Mouse (Mus musculus): ENCODE measurements around the gene Ecm2. TPM values are rescaled to one million over a fixed set of nuclear protein-coding genes. Genes with fewer than 3 reads are reported as not detected.

The Ecm2 gene
- total RNA-seq (2021): 10 to 100 TPM; 13.2 to 15.1 TPM
- long read RNA-seq, experiment 1, partial matches to known transcripts: 1 of 3 reads
- long read RNA-seq, experiment 1, other reads (novel, unspliced or antisense): 0 of 3 reads
- long read RNA-seq, experiment 2, partial matches to known transcripts: 1 of 1 reads
- long read RNA-seq, experiment 2, other reads (novel, unspliced or antisense): 0 of 1 reads

DNA sequence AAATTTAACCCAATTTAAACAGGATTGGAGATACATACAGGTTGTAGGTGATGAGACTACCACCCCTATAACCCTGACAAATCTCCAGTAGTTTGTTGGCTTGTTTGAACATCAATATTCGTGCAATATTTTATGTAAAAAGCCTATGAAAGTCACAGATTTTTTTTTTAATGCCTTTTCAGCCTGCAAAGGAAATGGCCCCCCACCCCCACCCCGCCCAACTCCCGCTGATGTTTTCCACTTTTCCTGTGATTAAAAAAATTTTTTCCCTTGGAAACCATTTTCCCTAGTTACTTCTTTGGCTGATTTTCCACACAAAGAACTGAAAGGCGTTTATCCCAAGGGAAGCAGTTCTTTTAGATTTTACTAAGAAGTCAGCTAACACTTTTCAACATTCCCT, at the start of gene Ecm2:
Ecm2 (plus strand) TSS at position 301 of the 400 bp plus-strand sequence.
- DNase-seq: peak in 1 of 2 experiments; percentile 27

DNA sequence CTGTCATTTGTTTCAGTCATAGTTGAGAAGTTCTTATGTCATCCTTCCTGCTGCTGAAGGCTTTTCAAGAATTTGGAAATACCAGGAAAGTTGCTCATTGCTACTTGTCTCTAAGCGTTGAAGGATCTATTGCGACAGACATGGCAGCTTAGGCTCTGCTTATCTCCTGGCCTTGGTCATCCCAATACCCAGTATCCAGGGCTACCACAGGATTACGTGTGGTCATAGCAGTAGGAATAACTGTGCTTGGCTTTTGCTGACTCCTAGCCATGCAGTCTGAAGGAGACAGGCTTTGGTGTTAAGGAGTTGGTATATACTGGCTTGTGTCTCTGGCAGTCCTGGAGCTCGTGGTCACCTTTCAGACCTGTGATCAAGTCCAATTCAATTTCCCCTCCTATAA, 44.3 kb upstream of the Ecm2 start:
- peak; percentile 53 to 74 for DNase-seq

DNA sequence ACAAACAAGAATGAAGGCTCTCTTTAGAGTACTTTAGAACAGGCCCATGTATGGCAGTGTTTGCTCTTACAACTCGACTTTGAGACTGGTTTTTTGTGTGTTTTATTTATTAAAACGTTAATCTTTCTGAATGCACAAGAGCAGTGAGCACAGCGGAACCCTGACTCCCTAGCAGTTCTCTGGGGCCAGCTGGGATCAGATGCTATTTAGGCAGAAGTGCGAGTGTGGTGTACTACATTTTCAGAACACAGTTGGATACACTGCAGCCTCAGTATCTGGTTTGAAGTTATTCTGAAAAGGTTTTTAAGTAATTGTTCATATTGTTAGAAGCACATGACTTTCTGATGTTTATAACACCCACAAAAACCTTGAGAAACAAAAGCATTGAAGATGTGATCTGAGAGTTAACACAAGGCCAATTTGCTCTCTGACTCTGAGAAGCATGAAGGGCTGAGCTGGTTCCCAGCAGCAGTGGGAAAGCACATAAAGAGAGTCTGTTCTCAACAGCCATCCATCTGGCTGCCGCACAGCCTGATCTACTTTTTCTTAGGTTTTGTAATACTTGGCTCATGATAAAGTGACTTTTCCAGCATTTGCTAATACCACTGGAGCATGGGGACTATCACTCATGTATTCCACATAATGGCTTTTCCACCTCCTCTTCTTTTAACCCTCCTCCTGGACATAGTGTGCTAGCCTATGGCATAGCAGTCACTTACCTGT, 43.8 kb upstream of the Ecm2 start:
- DNase-seq: peak in 1 of 2 experiments; percentile 72

DNA sequence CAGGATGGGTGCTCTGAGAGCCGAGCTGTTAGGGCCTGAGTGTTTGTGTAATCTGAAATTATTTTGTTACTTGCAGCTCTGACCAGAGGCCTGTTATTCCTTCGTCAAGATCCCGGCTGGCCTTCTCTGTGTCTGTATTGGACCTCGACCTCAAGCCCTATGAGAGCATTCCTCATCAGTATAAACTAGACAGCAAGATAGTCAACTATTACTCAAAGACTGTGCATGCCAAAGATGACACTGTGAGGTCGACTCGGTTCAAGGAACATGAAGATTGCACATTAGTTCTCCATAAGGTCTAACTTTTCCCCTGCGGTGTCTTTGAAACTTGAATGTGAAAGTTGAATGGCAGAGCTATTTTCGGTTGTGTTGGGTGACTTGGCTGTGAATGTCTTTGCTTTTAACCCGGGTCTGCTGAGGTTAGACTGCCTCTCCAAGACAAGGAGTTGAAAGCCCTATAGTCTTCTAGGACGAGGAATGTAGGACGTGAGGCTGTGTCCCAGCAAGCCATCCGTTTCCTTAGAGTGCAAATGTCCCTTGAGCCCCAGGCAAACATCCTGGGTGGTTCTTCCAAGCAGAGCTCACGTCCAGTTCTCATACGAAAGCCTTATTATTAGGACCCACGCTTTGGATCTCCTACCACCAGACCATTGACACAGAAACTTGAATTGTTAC, 43.0 kb upstream of the Ecm2 start:
- DNase-seq: peak; percentile 57 to 67

DNA sequence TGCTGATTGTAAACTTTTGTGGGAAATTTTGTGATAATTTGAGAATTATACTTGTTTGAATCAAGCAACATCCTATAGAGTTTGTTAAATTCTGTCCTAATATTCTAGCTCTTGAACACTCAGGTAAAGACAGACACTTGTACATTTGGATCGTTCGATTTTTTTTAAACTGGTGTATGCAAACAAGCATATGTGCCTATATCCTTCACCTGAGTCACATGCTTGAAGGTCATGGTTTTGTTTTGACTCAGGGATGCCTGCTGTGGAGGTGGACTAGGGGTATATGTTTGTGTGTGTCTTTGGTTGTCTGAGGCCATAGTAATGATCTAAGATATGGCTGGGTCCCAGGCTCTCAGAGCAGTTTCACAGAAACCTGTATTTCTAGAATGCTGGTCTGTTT, 41.7 kb upstream of the Ecm2 start:
- no peak for DNase-seq

DNA sequence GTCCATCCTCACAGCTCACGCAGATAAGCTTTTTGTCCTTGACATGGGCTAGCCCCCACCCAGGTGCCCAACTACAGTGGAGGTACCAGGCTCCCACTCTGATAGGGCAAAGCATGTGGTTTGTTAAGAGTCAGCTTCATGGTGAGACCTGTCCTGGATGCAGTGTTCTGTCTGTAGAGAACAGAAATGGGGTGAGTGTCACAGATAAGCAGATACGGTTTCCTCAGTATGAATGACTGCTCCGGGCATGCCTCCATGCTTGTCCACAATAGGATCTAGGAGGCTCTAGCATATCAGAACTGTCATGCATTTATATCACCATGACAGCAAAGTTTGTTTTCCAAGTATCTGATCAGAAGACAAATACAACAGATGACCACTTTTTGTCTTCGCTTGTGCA, 38.7 kb upstream of the Ecm2 start:
- DNase-seq: no peak

DNA sequence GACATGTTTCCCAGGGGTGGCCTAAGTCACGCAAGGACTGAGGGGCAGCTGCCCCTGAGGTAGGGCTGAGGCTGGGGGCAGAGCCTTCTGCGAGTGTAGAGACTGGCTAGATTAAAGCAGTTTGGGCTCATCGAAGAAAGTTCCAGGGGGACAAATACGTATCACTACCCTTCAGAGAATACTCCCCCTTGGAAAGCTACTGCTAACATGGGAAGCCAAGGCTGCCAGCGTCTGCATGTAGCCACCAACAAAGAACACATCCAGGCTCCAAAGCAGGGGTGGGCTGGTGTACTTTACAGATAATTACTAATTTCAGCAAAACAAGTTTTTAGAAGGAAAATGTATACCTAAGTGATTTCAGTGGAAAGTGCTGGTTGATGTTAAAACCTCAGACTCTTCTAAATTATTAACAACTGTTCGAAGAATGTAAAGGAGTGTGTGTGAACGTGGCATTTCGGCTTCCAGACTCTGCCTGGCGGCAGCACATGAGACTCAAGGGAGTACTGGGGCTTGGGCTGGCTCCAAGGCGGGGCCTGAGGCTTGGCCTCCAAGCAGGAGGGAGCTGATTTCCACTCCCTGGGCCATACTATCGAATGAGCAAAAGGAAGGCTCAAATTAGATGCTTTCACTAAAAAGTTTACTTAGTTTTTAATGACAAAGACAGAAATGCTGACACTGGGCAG, 38.1 kb upstream of the Ecm2 start:
- DNase-seq: peak; percentile 80 to 83

DNA sequence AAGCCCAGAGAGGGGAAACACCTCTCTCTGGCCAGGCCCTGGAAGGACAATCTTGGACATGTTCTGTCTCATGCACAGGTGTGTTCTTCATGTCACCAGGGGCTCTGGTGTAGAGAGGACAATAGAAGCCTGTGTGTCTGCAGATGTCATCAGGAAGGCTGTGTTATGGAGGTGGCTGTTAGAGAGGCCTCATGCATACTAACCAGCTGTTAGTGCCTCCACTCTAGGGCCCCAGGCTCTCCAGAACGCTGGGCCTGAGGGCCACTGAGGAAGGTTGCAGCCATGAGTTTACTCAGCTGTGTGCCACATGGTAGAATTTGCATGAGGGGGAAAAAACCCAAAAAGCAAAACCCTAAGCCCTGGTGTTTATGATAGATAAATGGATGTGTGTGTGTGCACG, 37.0 kb upstream of the Ecm2 start:
- no peak for DNase-seq

DNA sequence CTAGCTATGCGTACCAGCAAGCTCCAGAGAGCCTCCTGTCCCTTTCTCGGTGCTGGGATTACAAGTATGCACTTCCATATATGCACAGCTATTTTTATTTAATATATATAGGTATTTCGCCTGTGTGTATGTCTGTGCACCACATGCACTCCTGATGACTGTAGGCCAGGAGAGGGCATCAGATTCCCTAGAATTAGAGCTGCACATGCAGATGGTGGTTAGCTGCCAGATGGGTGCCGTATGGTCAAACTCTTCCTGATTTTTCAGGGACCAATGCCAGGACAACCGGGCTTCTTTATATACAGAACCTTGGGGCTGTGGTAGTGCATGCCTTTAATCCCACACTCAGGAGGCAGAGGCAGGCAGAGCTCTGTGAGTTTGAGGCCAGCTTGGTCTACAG, 35.6 kb upstream of the Ecm2 start:
- no peak for DNase-seq

DNA sequence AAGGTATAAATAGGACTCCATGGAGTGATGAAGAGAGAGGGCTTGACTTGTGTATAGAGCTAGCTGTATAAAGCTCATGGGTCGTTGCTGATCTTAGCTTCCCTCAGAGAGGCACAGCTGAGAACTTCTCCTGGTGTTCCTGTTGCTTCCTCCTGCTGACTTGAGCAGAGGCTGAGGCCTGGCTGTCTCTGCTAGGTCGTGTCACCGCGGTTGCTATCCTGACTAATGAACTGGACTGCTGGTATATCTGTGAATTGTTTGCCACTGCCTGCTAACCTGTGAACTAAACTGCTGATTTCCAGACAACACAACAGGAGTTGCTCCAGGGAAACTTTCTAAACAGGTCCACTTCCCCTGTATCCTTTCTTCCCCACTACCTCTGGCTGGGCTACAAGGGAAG, 34.3 kb upstream of the Ecm2 start:
- peak in 1 of 2 experiments; percentile 54 for DNase-seq

DNA sequence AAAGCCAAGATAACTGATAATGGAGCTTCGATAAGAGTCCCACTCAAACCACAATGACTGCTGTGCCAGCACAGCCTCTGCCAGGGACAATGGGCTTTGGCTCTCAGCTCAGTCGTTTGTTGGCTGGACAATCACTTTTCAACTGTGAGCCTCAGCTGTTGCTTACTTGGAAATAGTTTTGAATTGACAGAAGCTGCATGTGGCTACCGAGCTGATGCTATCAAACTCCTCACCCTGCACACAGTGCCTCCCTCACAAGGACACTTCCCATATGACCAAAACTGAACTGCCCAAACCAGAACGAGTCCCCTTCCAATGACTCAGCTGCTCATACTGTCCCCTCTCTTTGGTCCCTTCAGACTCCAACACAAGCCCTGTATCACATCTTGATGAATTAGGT, 33.8 kb upstream of the Ecm2 start:
- DNase-seq: peak; percentile 79 to 80

DNA sequence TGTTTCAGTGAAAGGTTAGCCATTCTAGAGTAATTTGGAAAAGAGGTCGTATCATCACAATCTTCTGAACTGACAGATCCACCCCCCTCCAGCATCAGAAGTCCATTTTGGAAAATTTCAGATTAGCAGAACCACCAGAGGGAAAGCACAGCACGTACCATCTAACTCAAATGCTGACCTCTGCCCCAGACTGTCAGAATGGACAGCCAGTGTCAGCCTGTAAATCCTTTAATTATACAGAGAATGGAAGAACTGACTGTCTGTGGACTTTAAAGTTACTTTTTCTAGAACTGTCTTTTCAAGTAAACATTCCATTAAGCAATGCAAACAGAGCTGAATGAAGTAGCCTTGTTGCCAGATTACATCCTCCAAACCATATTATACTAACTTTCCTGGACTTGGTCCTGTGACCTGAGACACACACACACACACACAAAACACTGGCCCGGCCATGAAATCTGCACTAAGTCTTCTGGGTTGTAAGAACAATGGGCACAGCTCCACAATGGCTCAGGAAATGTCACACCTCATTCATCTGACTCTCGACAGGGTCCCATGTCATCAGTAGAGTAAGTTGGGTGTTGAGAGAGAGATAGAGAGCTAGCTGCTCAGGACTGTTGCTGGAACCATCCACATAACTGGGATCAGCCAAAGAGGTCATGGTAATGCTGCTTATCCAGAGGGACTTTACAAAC, 32.5 kb upstream of the Ecm2 start:
- no peak for DNase-seq

DNA sequence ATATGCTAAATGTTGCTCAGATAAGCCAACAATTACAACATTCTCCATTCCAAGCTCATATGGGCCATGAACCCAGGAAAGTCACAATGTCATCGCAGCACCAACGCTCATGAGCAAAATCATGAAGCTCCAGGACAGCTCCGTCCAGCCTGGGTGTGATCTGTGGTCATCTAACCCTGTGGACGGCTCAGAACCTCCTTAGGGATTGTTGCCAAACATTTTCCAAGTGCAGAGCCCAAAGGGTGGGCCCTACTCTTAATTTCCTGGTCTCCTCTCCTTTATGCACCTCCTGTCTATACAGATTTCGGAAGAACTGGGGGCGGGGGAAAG, 32.0 kb upstream of the Ecm2 start:
- no peak for DNase-seq

DNA sequence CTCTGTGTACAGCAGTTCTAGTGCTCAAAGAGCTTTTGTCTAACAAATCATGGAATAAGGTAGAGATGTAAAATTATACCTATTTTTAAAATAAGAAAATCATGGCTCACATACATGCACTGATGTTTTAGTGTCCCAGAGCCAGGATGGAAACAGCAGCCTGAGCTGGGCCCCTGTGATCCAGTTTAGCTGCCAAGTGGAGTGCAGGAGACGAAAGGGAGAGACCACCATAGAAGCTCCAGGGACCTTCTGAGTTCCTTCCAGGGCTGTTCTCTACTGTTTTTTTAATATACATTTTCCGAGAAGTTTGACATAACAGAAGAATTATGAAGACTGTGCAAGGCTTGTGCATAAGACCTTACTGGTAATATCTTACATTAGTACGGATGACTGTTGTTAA, 26.7 kb upstream of the Ecm2 start:
- no peak for DNase-seq

DNA sequence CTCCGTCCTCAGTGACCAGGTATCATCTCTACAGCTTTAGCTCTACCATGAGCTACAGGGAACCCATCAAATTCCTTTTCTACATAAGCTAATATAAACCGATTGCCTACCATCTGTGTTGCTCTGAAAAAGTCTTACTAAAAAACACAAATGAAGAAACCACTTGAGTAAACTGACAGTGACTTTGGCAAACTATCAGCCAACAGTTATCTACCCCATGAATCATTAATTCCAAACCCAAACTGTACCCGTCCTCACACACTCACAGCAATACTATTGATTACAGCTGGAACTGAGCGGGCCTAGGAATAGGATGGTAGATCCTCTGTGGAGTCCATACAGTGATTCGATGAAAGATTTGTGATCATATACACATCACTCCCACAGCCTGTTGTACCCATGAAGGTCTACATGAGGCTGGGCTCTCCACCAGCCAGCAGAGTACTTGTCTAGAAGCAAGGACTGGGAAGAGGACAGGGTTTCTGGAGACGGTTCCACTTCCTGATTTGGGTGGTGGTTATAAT, 25.7 kb upstream of the Ecm2 start:
- no peak for DNase-seq

DNA sequence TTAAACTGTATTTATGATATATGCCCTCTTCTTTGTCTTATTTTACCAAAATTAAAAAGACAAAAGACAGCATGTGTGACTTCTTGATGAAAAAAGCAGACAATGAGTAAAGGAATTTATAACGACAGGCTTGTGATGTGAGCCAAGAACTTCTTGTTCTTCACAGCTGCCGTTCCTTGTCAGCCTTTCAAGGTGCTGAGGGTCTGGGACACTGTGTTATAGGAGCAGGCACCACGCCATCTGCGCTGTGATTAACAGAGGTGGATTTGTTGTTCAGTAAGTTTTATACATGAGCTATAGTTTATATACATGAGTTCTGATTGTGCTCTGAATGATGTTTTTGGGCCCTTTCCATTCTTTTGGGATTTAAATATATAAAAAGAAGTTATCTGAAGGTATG, 25.2 kb upstream of the Ecm2 start:
- DNase-seq: peak; percentile 72 to 74

DNA sequence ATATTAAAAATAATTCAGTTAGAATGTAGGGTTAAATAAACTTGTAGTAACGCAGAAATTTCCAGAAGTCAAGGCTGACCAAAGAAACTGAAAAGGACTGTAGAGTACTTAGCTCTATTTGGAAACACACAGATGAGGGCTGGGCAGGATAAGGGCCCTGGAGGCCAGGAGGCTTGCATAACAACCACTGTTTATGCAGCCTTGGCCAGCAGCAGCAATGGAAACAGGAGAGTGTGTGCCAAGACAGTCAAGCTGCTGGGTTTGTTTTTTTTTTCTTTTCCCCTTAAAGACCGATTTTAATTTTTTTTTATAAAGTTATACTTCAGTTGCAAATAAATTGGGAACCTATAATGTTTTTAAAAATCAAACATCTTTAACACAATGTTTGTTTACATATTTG, 24.6 kb upstream of the Ecm2 start:
- DNase-seq: peak; percentile 92 to 95

DNA sequence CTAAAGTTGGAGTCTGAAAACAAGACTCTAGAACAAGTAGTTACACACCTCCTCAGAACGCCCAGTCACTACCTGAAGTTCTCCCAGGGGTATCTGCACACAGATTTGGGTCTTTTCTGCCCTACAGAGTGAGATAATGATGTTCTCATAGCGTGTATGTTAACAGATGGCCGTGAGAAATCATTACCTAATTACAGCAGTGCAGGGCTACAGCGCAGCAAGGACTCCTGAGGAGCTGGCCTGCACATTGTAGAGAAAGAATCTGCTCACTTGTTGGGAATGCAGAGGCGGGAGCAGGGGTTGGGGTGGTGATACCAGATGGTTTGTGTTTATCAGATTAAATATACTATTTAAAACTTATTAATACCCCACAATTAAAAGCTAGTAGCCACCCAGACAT, 24.1 kb upstream of the Ecm2 start:
- peak; percentile 36 to 73 for DNase-seq

DNA sequence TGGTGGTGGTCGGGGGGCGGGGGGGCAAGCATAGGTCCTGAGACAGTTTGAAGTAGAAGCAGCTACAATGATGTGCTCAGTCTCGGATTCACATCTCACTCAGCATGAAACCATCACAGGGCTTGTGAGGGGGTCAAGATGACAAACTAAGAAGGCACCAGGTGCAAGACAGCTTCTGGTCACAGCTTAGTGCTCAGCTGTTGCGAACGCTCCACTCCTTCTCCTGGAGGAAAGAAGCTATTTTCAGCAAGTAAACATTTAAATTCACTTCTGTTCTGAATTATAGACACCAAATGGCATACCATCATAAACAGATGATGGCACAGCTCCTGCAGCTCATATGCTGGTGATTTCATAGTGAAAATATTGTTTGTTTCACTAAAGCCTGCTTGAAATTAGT, 19.2 kb upstream of the Ecm2 start:
- DNase-seq: no peak

DNA sequence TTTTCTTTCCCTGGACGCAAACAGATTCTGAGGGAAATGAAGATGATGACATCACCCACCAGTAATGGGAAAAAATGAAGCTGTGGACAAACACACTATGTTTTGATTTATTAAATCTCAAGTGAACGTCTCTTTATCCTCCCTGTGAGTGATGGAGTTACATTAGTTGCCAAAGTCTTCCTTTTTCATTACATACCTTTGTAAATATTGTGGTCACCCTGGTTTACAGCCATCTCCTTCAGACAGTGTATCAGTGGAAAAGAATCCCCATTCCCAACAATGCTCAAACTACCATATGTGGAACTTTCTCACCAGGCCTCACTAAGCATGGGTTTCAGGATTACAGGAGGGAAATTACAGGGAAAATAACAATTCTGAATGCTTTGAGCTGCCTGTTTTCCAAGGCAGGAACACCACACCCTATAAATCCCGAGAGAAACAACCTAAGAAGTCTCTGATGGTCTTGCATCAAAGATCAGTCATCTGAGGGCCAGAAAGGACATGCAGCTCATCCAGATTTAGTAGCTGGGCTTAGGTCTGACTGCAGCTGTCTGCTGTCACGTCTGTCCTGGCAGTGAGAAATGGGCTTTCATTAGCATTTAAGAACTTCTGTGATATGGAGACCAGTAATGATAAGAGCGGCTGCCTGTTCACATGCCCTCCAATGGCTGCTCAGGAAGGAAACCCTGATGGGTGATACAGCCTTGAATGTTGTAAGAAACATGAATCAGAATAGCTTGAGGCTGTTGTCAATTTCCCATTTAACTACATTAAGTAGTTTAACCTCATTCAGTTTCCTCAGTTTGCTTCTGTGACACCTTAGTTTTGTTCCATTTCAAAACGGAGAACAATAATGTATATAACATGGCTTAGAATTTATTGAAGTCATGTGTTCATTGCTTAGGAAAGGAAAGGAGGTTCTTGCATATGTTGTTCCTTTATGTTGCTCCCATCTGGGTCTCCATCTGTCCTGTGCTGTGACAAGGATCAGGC, 11.9 kb upstream of the Ecm2 start, which contains the start of gene Tes3-ps:
Tes3-ps (plus strand) TSS at position 943 of the 993 bp plus-strand sequence.
- DNase-seq: peak in 1 of 2 experiments; percentile 54

DNA sequence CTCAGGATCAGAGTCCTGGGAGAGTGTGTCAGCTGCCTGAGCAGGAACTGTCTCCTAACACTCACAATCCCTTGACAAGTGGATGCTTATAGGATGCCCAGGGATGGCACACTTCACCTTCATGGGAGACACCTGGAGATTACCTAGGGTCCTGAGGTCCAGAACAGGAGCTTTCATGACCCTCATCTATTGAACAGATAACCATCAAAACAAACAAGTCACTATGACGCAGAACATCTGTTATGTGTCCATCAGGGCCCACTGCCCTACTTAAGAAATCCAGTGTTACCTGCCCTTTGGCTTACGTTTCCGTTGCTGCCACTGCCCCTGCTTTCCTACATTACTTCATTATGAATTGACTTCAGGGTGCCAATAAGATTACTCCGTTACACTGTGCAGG, 1.2 kb downstream of the Ecm2 start:
- DNase-seq: peak; percentile 13 to 54

Measured in heart, adult 18-20 months (tissue).